Mouse (Mus musculus): ENCODE measurements around the gene Pmepa1. TPM values are rescaled to one million over a fixed set of nuclear protein-coding genes. Genes with fewer than 3 reads are reported as not detected.

Gene Pmepa1
- total and polyA plus RNA-seq, 3 experiments = not detected

GRCm38 (mm10) chr2:173245258-173245657 is 31.1 kb downstream of the Pmepa1 start:
- Histone ChIP-seq H3K9ac (ENCODE audit: control insufficient read depth, low read depth, low read length, poor library complexity, severe bottlenecking) (no peak overlapping the region), H3K36me3 (ENCODE audit: control insufficient read depth in 1 of 2, insufficient read depth in 2 of 2, low read length in 2 of 2) (no peaks in the 10 kb centered on the region), H3K4me1 (ENCODE audit: control insufficient read depth in 1 of 2, insufficient read depth in 2 of 2, low read length in 2 of 2) (no peaks in the 10 kb centered on the region), H3K9me3 (replicated peaks; ENCODE audit: insufficient read depth, low read length) (no peaks in the 10 kb centered on the region), H3K27me3 (ENCODE audit: control insufficient read depth in 1 of 2, insufficient read depth in 2 of 2, low read length in 2 of 2) (no peaks in the 10 kb centered on the region), H3K4me3 (ENCODE audit: control insufficient read depth in 1 of 2, insufficient read depth in 1 of 2, low read depth in 2 of 2, low read length in 2 of 2) (no peak overlapping the region), H3K27ac (ENCODE audit: control insufficient read depth, low read depth, low read length) (no peak overlapping the region), H3K79me2 (ENCODE audit: control insufficient read depth, insufficient read depth, low read length, poor library complexity) (no peaks in the 10 kb centered on the region)
- DNase-seq (ENCODE audit: low read depth, low spot score) = no peak
- TF ChIP-seq GATA1 (IDR thresholded peaks at IDR 0.05; ENCODE audit: low read depth, low read length) (no peak), ETS1 (IDR thresholded peaks at IDR 0.05; ENCODE audit: low read depth, low read length) (no peak)

GRCm38 (mm10) chr2:173244108-173244507 is 32.2 kb downstream of the Pmepa1 start:
- TF ChIP-seq SMC3 (IDR thresholded peaks at IDR 0.05; ENCODE audit: low read depth, low read length) (no peak), CHD1 (IDR thresholded peaks at IDR 0.05; ENCODE audit: low read depth, low read length) (no peak), RAD21 (IDR thresholded peaks at IDR 0.05; ENCODE audit: low read depth, low read length) (no peak), BHLHE40 (IDR thresholded peaks at IDR 0.05; ENCODE audit: borderline replicate concordance, low read depth, low read length) (no peak), RCOR1 (IDR thresholded peaks at IDR 0.05; ENCODE audit: low read depth, low read length) (no peak), GATA1 (IDR thresholded peaks at IDR 0.05; ENCODE audit: low read depth, low read length) (no peak), ZC3H11A (IDR thresholded peaks at IDR 0.05; ENCODE audit: low read depth, low read length) (no peak)
- no peaks in the 10 kb centered on the region for H3K27me3 ChIP-seq (ENCODE audit: control insufficient read depth in 1 of 2, insufficient read depth in 2 of 2, low read length in 2 of 2)
- no peaks in the 10 kb centered on the region for H3K36me3 ChIP-seq (ENCODE audit: control insufficient read depth in 1 of 2, insufficient read depth in 2 of 2, low read length in 2 of 2)
- H3K4me3 ChIP-seq (ENCODE audit: control insufficient read depth in 1 of 2, insufficient read depth in 1 of 2, low read depth in 2 of 2, low read length in 2 of 2) = no peak overlapping the region
- no peak overlapping the region for H3K27ac ChIP-seq (ENCODE audit: control insufficient read depth, low read depth, low read length)
- H3K4me1 ChIP-seq (ENCODE audit: control insufficient read depth in 1 of 2, insufficient read depth in 2 of 2, low read length in 2 of 2) = no peaks in the 10 kb centered on the region
- no peaks in the 10 kb centered on the region for H3K9me3 ChIP-seq (replicated peaks; ENCODE audit: insufficient read depth, low read length)
- H3K79me2 ChIP-seq (ENCODE audit: control insufficient read depth, insufficient read depth, low read length, poor library complexity) = no peaks in the 10 kb centered on the region
- no peak for DNase-seq (ENCODE audit: low read depth, low spot score)
- H3K9ac ChIP-seq (ENCODE audit: control insufficient read depth, low read depth, low read length, poor library complexity, severe bottlenecking) = no peak overlapping the region

DNA sequence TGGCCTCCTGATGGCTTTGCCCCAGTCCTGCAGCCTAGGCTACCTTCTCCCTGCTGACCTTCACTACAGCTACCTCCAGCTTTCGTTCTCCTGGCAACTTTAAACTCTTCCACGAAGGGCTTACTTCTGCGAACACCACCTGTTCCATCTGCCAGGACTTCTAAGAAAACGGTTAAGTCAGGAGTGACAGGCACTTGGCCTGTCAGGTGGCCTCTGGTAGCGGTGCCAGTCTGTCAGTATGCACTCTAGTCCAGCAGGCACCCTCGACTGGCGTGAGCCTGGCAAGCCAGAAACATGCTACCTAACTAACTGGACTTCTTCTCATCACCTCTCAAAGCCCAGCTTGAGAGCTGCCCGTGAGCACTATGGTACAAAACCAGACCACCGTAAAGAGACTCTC is 32.7 kb downstream of the Pmepa1 start:
- no peaks in the 10 kb centered on the region for H3K79me2 ChIP-seq (ENCODE audit: control insufficient read depth, insufficient read depth, low read length, poor library complexity)
- H3K9me3 ChIP-seq (replicated peaks; ENCODE audit: insufficient read depth, low read length) = no peaks in the 10 kb centered on the region
- H3K4me1 ChIP-seq (ENCODE audit: control insufficient read depth in 1 of 2, insufficient read depth in 2 of 2, low read length in 2 of 2) = no peaks in the 10 kb centered on the region
- H3K36me3 ChIP-seq (ENCODE audit: control insufficient read depth in 1 of 2, insufficient read depth in 2 of 2, low read length in 2 of 2) = no peaks in the 10 kb centered on the region
- no peak overlapping the region for H3K27ac ChIP-seq (ENCODE audit: control insufficient read depth, low read depth, low read length)
- TF ChIP-seq BHLHE40 (IDR thresholded peaks at IDR 0.05; ENCODE audit: borderline replicate concordance, low read depth, low read length) (no peak), NELFE (IDR thresholded peaks at IDR 0.05; ENCODE audit: low read depth, low read length) (no peak), POLR2A (IDR thresholded peaks at IDR 0.05; ENCODE audit: control insufficient read depth in 1 of 2, insufficient read depth in 1 of 2, low read depth in 1 of 2, low read length in 2 of 2, poor library complexity in 1 of 2) (no peak), TAL1 (IDR thresholded peaks at IDR 0.05; ENCODE audit: low read length) (no peak), TCF12 (IDR thresholded peaks at IDR 0.05; ENCODE audit: low read depth, low read length) (no peak), SMC3 (IDR thresholded peaks at IDR 0.05; ENCODE audit: low read depth, low read length) (no peak), GATA1 (IDR thresholded peaks at IDR 0.05; ENCODE audit: low read depth, low read length) (no peak), ZKSCAN1 (IDR thresholded peaks at IDR 0.05; ENCODE audit: low read depth, low read length) (no peak), MEF2A (IDR thresholded peaks at IDR 0.05; ENCODE audit: extremely low read depth, insufficient replicate concordance, low read depth, low read length, poor library complexity, severe bottlenecking) (no peak), RCOR1 (IDR thresholded peaks at IDR 0.05; ENCODE audit: low read depth, low read length) (no peak), MAX (IDR thresholded peaks at IDR 0.05; ENCODE audit: low read length) (no peak), POLR2AphosphoS5 (IDR thresholded peaks at IDR 0.05; ENCODE audit: borderline replicate concordance, low read depth, low read length) (no peak), EP300 (IDR thresholded peaks at IDR 0.05; ENCODE audit: low read depth in 1 of 2, low read length in 2 of 2) (no peak), POLR2AphosphoS2 (IDR thresholded peaks at IDR 0.05; ENCODE audit: low read length) (no peak), ZNF384 (IDR thresholded peaks at IDR 0.05; ENCODE audit: low read depth, low read length) (no peak), CTCF (IDR thresholded peaks at IDR 0.05 in 2 of 3, conservative IDR thresholded peaks at IDR 0.05 in 1 of 3; ENCODE audit: control insufficient read depth in 1 of 3, insufficient read depth in 1 of 3, low read depth in 2 of 3, low read length in 3 of 3, poor library complexity in 1 of 3, severe bottlenecking in 1 of 3) (no peak)
- no peak overlapping the region for H3K9ac ChIP-seq (ENCODE audit: control insufficient read depth, low read depth, low read length, poor library complexity, severe bottlenecking)
- no peak overlapping the region for H3K4me3 ChIP-seq (ENCODE audit: control insufficient read depth in 1 of 2, insufficient read depth in 1 of 2, low read depth in 2 of 2, low read length in 2 of 2)
- DNase-seq (ENCODE audit: low read depth, low spot score) = no peak
- no peaks in the 10 kb centered on the region for H3K27me3 ChIP-seq (ENCODE audit: control insufficient read depth in 1 of 2, insufficient read depth in 2 of 2, low read length in 2 of 2)

Data from MEL (cell line).